Mouse (Mus musculus) liver, postnatal 0 days (tissue): ENCODE data around the gene Apoa4.

Experiments used
- CTCF ChIP-seq: sonication (generic); IDR thresholded peaks from 2 replicates; pipeline ENCODE4 v1.5.1; 2016; ENCODE audit warnings: antibody characterized with exemption, low read depth
- EP300 ChIP-seq: IDR thresholded peaks from 2 replicates; pipeline ENCODE4 v1.6.1; 2016; ENCODE audit warnings: antibody characterized with exemption, low read depth, mild to moderate bottlenecking

DNA sequence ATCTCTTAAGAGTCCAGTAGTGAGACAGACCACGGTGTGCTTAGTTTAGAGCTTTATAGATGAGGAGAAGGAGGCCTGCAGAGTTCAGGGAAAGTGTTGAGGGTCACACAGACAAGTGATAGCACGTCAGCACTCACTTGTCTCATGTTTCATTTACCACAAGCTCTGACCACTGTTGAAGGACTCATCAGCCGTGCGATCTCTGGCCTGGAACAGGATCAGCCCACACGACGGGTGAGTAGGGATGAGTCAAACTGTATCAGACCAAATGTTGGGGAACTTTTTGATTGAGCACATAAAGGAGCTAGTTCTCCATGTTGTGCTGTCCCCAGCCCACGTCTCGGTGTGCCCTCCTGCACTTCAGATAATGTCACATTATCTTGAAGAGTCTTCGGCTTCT lies 34.0 kb downstream of the Apoa4 start:
- TF ChIP-seq CTCF (no peak), EP300 (no peak)
